Mouse (Mus musculus) gastrocnemius, postnatal 14 days (tissue): ENCODE data around the gene Med20. TPM values are rescaled to one million over a fixed set of nuclear protein-coding genes. Genes with fewer than 3 reads are reported as not detected.

Source experiments
- DNase-seq: peaks from one replicate; pipeline ENCODE4 v3.0.0; 2021; ENCODE audit warnings: mixed read lengths
- intact Hi-C: fragments of 180-260 bp; cut with DNase I; formaldehyde crosslinking; loops from one replicate; pipeline ENCODE4 v1.15.1; 2025; ENCODE audit warnings: low total_unique reads
- long read RNA-seq, 2 experiments: library from polyadenylated mRNA; stranded (forward); transcript quantifications; one replicate each; pipeline ENCODE4 v2.0.0; 2021
- total RNA-seq, 2 experiments: library from RNA; stranded (reverse); gene quantifications; 2 replicates each; pipeline ENCODE4 v1.2.3; 2021

Med20 gene
- total RNA-seq = 10 to 100 TPM; 10.3 to 12.6 TPM
- long read RNA-seq, experiment 1, full-length matches to known transcripts = 22 of 22 reads
- long read RNA-seq, experiment 1, partial matches to known transcripts = 0 of 22 reads
- long read RNA-seq, experiment 1, other reads (novel, unspliced or antisense) = 0 of 22 reads
- long read RNA-seq, experiment 2, full-length matches to known transcripts = 28 of 30 reads
- long read RNA-seq, experiment 2, partial matches to known transcripts = 0 of 30 reads
- long read RNA-seq, experiment 2, other reads (novel, unspliced or antisense) = 2 of 30 reads

DNA sequence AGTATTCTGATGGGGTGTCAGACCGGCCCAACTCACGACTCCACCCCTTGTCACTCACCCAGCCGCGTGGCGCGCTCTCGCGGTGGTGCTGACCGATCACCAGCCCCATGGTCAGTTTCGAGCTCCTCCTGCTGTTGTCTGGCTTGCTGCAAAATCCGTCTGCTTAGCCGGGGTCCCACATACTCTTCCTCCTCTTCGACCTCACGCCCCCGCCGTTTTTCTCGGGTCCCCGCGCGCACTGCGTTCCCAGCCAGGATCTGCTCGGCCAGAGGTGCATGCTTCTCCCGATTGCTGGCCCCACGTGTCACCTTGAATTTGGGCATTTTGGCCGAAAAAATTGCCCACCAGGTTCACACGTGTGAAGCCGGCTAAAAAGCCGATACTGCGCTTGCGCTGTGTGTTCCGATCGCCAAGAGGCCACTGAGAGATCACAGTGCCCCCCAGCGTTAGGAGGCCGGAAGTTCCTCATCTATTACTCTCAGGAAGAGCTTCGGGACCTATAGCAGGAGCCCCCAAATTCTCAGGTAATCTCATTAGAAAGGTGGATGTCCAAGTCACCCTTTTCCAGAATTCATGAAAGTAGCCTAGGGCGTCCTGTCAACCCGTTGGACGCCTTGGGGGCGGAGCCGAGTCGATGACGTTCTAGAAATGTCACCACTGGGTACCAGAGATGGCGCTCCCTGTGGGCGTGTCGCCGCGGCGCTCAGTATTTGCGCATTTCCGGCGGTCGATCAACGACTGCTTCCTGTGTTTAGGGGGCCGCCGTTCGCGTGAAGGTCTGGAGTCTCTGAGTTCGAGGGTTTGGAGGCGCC, at the start of gene Med20, which contains the start of the genes Bysl and Gm20517:
Gene Med20, plus strand, starts transcription at position 734 of the 812 bp plus-strand sequence.
Gene Bysl, minus strand, starts transcription at position 644 of the 812 bp plus-strand sequence.
Gene Gm20517, plus strand, starts transcription at position 741 of the 812 bp plus-strand sequence.
- peak; percentile 97 for DNase-seq
- intact Hi-C loops = loop anchor here (10.0 kb wide), 1 partner anchor 64 kb away; no protein-coding TSS in a partner anchor

DNA sequence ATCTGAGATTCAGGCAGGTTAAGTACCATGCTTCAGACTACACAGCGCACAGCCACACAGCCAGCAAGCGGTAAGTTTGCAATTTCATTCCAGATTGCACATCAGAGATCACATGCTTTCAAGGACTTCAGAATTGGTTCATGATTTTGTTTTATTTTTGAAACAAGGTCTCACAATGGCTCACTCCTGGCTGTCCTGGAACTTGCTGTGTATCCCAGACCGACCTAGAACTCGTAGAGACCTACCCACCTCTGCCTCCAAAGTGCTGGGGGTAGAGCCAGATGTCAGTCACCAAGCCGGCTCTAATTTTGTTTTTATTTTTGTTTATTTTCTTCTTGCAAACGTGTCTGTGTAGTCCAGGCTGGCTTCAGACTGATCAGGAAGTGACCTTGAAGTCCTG, 48.5 kb upstream of the Med20 start:
- intact Hi-C loops = no loop called here
- DNase-seq = no peak

DNA sequence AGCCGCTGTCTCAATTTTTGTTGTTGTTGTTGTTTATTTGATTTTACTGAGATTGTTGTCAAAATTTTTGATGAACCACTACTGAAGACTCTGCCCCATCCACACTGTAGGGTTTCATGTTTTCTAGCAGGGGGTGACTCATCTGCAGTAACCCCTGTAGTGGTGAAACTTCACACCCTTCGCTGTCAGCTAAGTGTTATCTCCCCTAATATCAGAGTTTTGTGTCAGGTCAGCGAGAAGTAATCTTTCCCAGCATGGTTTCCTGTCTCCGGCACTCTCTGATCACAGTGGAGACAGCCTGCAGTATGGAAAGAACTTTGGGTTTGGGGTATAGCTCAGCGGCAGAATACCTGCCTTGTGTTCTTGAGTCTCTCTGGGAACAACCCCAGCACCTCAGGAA, 46.8 kb upstream of the Med20 start:
- intact Hi-C loops = no loop called here
- DNase-seq = no peak

DNA sequence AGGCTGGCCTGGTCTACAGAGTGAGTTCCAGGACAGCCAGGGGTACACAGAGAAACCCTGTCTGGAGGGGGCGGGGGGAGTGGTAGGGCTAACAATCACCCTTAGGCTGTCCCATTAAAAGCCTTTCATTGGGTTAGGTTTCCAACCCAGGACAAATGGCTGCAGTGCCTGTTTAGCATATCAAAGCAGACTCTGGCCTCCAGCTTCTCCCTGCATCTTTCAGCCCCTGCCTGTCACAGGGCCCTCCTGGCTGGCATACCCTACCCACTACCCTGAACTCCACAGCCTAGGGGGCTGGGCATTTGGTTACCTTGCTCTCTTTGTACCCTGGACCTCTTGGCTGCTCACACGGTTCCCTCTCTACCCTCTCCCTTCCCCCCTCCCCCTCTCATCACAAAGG, 45.2 kb upstream of the Med20 start:
- no peak for DNase-seq
- intact Hi-C loops = no loop called here

DNA sequence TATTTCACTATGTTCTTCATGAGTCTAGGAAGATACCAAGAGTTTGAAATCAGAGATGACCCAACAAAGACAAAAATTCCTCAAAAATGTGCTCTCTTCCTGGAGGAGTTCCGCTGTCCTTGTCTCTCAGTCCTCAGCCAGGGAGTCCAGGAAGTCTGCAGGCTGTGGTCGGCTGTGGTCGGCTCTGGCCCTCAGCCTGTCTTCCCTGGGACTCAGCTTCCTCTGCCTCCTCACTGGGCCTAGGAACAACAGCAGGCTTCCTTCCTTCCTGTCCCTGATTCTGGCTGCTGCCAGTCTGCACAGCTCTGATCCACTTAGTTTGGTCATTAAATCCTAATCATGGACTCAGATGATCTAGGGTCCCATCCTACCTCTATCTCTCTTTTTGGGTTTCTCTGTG, 44.1 kb upstream of the Med20 start:
- no peak for DNase-seq
- intact Hi-C loops = no loop called here

DNA sequence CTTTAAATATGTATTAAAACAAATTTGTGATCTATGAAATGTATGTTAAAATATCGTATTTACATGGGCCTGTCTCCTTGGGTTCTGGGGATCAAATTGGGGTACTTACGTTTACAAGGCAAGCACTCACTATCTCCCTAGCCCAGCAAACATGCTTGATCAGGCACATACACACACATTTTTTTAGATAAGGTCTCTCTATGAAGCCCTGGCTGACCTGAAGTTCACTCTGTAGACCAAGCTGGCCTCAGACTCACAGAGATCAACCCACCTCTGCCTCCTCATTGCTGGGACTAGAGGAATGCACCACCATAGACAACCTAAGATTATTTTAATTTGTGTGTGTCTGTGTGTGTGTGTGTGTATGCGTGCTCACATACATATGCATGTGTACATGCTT, 43.0 kb upstream of the Med20 start:
- no peak for DNase-seq
- intact Hi-C loops = no loop called here

DNA sequence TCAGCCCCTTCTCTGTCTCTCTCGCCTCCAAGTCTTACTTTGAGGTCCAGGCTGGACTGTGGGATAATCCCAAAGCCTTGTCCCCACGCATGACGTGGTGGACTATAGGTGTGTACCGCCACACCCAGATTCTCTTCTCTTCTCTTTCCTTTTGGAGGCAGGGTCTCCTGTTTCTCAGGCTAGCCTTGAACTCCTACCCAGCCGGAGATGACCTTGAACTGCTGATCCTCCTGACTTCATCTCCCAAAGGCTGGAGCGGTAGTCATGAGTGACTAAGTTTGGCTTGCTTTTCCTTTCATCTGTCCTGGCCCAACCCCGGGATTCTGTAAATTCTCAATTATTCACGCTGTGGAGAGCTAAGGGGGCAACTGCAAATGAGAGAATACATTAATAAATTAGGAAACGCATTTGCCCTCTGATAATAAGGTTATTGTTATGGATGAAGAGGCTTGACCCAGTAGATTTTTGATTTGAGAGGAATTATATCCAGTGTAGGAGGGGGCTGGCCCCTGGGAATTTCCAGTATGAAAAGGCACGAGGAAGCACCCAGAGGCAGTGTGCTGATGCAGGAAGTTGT, 42.3 kb upstream of the Med20 start:
- DNase-seq = no peak
- intact Hi-C loops = no loop called here

DNA sequence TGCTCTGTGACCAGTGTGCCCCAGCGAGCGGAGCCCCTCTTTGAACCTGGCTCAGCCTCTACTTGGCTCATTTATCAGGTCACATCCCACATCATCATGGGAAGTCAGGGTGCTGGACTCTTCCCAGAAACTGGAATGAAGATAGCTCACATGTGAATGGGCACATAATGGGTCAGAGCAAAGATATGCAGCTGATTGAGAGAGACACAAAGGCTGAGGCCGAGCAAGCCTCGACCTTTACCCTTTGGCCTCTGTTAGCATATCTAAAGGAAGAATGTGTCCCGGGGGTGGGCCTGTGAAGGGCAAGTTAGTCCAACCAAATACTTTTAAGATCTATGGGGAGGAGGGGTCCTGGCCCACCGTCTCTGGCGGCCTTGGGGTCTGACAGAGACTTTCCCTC, 39.8 kb upstream of the Med20 start:
- DNase-seq = no peak
- intact Hi-C loops = no loop called here

DNA sequence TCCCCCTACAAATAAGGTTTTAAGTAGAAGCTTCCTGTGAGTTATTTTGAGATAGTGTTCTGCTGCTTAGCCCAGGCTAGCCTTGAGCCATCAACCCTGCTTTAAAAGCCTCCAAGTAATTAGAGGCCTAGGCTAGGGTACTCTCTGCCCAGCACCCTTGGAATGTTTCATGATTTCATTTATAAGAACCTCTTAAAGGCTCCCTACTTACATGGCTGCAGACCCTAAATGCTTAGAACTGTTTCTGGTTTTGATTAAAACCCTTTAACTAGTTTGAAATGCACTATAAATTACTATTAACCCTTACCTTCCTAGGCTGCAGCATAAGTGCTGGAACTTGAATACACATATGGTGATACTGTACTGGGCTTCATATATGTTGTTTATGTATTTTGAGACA, 38.9 kb upstream of the Med20 start:
- DNase-seq = no peak
- intact Hi-C loops = no loop called here

DNA sequence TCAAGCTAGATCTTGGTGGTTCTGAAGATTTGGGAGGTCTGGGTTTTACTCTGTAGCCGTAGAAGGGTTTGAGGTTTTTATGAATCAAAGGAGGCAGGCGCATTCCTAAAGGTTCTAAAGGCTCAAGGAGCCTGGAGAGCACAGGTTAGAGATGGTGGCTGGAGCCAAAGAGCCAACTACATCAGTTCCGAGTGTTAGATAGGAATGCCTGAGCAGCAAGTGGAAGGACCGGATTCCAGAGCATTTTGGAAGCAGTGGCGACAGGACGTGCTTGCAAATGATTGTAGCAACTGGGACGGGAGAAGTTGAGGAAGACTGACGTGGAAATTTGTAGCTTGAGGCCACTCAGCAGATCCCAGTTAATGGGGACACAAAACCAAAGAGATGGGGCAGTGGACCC, 37.4 kb upstream of the Med20 start:
- intact Hi-C loops = no loop called here
- DNase-seq = no peak

DNA sequence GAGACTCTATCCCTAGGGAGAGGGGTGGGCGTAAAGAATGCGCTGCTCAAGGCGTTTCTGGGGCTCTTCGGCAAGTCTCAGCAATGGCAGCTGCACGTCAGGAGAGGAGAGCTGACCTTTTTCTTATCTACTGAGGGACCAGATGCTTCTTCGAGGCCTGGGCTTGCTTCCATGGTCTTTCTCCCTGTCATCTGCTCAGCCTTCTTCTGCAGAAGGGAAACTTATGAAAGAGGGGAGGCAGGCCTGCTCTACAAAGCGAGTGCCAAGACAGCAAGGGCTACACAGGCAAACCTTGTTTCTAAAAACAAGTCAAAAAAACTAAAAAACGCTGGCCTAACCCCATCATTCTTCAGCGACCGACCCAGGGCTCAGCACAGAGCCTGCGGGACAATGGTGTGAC, 36.6 kb upstream of the Med20 start:
- intact Hi-C loops = no loop called here
- DNase-seq = no peak

DNA sequence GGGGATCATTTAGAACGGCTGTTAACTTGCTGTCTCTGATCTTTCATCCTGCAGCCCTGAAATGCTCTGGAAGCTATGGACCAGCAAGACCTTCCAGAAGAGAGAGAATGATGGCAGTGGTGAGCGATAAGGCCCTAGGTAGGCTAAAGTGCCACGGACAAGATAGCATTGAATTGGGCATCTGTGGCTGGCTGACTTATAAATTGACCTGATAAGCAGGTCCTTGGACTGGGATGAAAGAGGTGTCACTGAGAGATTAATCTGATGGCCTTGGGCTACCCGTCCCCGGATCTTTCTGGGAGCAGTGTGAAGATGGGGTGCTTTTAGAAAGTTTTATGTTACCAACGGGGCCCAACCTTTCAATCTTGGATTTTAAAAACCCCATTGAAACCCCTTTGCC, 32.7 kb upstream of the Med20 start:
- intact Hi-C loops = no loop called here
- DNase-seq = no peak

DNA sequence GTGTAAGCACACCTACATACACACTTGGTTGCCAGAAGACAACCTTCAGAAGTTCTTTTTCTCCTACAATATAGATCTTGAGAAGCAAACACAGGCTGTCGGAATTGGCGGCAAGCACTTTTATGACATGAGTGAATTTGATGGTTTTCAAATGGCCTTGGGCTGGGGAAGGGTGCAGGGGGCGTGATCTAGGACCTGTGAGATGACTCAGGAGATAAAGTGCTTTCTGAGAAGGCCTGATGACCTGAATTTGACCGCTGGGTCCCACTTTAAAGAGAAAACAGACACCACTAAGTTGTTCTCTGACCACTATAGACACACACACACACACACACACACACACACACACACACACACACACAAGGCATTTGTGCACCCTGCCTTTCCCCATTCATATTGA, 30.4 kb upstream of the Med20 start:
- intact Hi-C loops = no loop called here

DNA sequence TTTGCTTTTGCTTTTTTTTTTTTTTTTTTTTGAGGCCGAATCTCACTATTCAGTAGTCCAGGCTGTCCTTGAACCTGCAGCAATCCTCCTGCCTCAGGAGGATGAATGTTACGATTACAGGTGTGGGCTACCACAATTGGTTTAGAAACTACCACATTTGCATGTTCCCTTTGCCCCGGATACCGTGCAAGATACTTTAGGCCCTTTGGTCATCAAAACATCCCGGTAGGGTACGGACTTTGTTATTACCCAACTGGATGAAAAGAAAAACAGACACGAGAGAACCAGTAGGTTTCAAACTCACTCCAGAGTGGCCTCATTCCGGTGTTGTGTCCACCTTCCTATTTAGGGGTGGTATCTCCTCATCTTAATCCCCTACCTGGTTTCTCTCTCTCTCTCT, 22.9 kb upstream of the Med20 start:
- DNase-seq = no peak

More for the DNA sequence above, 30.4 kb upstream of the Med20 start:
- DNase-seq = no peak

DNA sequence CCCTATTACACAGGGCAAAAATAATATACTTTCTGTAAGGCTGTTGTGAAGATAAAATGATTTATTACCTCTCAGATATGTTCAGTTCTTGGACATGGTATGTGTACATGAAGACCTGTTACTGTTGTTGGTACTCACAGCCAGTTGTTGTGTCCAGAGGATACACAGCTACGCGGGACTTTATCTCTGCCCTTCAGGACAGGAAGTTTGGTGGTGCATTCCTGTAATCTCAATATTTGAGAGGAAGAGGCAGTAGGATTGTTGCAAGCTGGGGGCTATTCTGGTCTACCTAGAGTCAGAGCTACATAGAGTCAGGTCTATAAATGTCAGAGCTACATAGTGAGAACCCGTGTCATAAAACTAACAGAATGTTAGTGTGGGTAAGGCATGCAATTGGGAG, 20.3 kb upstream of the Med20 start:
- no peak for DNase-seq
- intact Hi-C loops = no loop called here

More for the DNA sequence above, 22.9 kb upstream of the Med20 start:
- intact Hi-C loops = no loop called here

DNA sequence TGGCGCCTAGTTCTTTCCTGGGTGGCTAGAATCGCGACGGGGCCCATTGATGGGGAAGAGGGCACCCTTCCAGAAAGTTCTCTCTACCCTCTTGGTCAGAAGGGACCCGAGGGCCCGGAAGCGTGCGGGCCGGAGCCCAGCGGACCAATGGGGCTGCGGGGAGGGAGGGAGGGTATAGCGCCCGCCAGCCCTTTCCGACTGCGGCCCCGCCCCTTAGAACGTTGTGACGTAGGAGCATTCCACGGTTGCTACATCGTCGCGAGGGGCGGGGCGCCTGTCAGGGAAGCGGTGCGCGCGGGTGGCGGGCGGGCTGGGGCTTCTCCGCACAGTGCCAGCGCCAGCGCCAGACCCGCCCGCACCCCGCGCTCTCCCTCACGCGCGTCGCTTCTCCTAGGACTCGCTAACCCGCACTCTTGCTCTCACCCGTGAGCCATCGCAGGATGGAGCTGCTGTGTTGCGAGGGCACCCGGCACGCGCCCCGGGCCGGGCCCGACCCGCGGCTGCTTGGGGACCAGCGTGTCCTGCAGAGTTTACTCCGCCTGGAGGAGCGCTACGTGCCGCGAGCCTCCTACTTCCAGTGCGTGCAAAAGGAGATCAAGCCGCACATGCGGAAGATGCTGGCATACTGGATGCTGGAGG, 18.0 kb upstream of the Med20 start:
- peak; percentile 96 for DNase-seq
- intact Hi-C loops = no loop called here

DNA sequence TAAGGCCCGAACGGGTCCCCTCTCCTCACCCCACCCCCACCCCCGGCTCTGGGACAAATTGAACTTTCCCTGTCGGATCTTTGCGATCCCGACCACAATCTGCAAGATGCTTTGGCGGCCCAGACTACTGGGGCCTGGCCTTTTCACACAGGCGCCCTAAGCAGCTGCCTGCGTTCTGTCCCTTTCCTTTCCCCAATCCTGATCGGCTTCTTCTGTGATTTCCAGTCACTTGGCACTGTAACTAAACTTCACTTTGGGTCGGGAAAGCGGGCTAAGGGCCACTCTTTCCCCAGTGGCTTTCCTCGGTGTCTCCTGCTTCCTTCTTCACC, 17.6 kb upstream of the Med20 start:
- no peak for DNase-seq
- intact Hi-C loops = no loop called here

DNA sequence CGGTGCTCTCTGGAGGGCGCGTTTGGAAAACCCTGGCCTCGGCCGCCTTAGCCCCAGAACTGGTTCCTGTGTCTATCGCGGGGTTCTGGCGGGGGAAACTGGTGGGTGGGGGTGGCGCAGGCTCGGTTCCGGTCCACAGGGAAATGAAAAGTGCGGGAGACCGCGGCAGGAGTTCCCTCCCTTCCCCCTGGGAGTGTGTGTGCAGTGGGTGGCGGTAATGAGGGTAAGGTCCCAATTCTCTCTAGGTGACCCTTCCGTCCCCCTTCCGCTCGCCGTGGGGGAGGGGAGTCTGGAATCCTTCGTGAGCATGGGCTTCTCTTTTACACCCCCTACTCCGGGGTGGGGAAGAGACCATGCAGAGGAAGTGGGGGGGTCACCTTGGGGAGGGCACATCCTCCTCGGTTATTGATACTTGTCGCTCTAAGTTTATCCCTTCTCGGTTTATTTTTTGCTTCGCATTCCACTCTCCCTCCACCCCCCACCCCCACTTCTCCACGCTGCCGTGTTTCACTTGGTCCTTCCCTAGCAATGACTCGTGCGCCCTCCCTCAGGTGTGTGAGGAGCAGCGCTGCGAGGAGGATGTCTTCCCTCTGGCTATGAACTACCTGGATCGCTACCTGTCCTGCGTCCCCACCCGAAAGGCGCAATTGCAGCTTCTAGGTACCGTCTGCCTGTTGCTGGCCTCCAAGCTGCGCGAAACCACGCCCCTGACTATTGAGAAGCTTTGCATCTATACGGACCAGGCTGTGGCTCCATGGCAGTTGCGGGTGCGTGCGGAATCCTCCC, 17.0 kb upstream of the Med20 start:
- intact Hi-C loops = no loop called here
- peak; percentile 41 for DNase-seq

DNA sequence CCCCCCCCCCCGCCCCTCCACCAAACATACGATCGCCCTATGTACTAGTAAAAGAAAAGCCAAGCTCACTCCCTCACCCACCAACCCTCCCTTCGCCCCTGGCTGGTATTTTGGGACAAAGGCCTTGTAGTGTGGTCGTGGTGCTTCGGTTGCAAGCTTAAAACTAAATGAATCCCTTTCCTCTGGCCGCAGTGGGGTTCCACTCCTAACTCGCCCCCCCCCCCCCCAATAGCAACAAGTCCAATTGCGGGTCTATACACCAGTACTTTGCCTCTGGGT, 16.5 kb upstream of the Med20 start:
- DNase-seq = no peak
- intact Hi-C loops = no loop called here
